Mouse (Mus musculus) megakaryocyte progenitor cell, adult 5-6 weeks (primary cell): Measurements from ENCODE around the gene Rps28. TPM values are rescaled to one million over a fixed set of nuclear protein-coding genes. Genes with fewer than 3 reads are reported as not detected.
"Not testable (repeated sequence)": the region's sequence is repeated elsewhere in the genome, so short reads cannot be mapped to it uniquely, and the experiment has no call there.

ENCODE experiments used
- ATAC-seq: replicated peaks from 2 replicates; pipeline ENCODE4 v1.8.0; 2016; ENCODE audit warnings: mild to moderate bottlenecking, moderate TSS enrichment, inconsistent platforms; ENCODE audit not compliant: poor library complexity
- total RNA-seq, 2 experiments: library from RNA; stranded (forward) in 1 of 2; stranded (reverse) in 1 of 2; fragments of 157-497, 149-512 nt in 1 of 2; fragments of 200-1000 nt in 1 of 2; gene quantifications; 2 replicates each; pipeline versions ENCODE4 v1.2.3 to v1.2.4; 2015 to 2017

The Rps28 gene
- total RNA-seq (2015) = 1,132 and 1,209 TPM in 2 replicates
- total RNA-seq (2017) = 2,303 and 3,173 TPM in 2 replicates

- peak; percentile 94 for ATAC-seq
Measured at GRCm38 (mm10) chr17:33824084-33824996, at the start of gene Rps28, which contains the start of gene Ndufa7. TSS of gene Rps28 (minus strand) at chr17:33824562. TSS of gene Ndufa7 (plus strand) at chr17:33824572.

- not testable (repeated sequence) for ATAC-seq
Measured at GRCm38 (mm10) chr17:33873537-33873936, 49.2 kb upstream of the Rps28 start, which contains the start of gene Gm7029. TSS of gene Gm7029 (plus strand) at chr17:33873837.

GRCm38 (mm10) chr17:33865330-33866030 lies 41.1 kb upstream of the Rps28 start:
- ATAC-seq = peak; percentile 100

GRCm38 (mm10) chr17:33857816-33858215 lies 33.5 kb upstream of the Rps28 start:
- ATAC-seq = no peak

- no peak for ATAC-seq
Measured at GRCm38 (mm10) chr17:33851331-33851730, 27.0 kb upstream of the Rps28 start.

GRCm38 (mm10) chr17:33848139-33848538 lies 23.8 kb upstream of the Rps28 start:
- no peak for ATAC-seq

GRCm38 (mm10) chr17:33844196-33844595 lies 19.8 kb upstream of the Rps28 start:
- no peak for ATAC-seq

- ATAC-seq = peak; percentile 88
Measured at GRCm38 (mm10) chr17:33842966-33843795, 18.8 kb upstream of the Rps28 start, which contains the start of gene Cd320. TSS of gene Cd320 (plus strand) at chr17:33843091.

GRCm38 (mm10) chr17:33829561-33829960 lies 5.2 kb upstream of the Rps28 start:
- ATAC-seq = no peak

GRCm38 (mm10) chr17:33828892-33829291 lies 4.5 kb upstream of the Rps28 start:
- no peak for ATAC-seq

GRCm38 (mm10) chr17:33826850-33827249 lies 2.5 kb upstream of the Rps28 start:
- peak; percentile 66 for ATAC-seq

GRCm38 (mm10) chr17:33825462-33825861 lies 1.1 kb upstream of the Rps28 start:
- no peak for ATAC-seq

- not testable (repeated sequence) for ATAC-seq
Measured at GRCm38 (mm10) chr17:33824997-33825330, 602 bp upstream of the Rps28 start.

- ATAC-seq = not testable (repeated sequence)
Measured at GRCm38 (mm10) chr17:33823171-33823570, 1.2 kb downstream of the Rps28 start.

GRCm38 (mm10) chr17:33822436-33822959 lies 1.9 kb downstream of the Rps28 start:
- ATAC-seq = no peak

GRCm38 (mm10) chr17:33817969-33818643 lies 6.3 kb downstream of the Rps28 start:
- ATAC-seq = peak; percentile 12

GRCm38 (mm10) chr17:33817184-33817968 lies 7.0 kb downstream of the Rps28 start:
- ATAC-seq = peak; percentile 86

- no peak for ATAC-seq
Measured at GRCm38 (mm10) chr17:33816612-33817011, 7.8 kb downstream of the Rps28 start.

GRCm38 (mm10) chr17:33815399-33815798 lies 9.0 kb downstream of the Rps28 start:
- ATAC-seq = no peak
